Mouse (Mus musculus) embryo, embryonic 11.5 days (tissue): ENCODE measurements around the gene Arfgap3.
"Not testable (repeated sequence)": the region's sequence is repeated elsewhere in the genome, so short reads cannot be mapped to it uniquely, and the experiment has no call there.

Source experiments
- DNase-seq: peaks from one replicate; pipeline ENCODE4 v3.0.0-alpha.2; 2012; ENCODE audit warnings: low read depth, low spot score

Gene Arfgap3

DNA sequence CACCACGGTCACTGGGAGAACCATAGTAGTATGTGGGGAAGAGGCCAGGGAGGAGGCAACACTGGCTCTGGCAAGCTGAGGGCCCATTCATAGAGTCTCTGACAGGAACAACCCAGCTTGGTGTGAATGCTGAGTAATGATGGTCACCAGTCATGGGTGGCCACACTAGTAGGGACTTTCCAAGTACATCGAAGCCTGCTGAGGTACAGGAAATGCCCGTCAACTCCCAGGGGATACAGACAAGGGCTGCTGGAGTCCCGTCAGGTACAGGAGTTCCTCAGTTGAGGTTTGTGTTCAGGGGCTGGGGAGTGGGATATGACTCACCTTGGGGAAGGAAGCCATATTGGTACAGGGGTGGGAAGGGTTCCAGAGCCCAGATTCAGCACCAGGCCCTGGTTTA, 54.0 kb downstream of the Arfgap3 start:
- no peak for DNase-seq

DNA sequence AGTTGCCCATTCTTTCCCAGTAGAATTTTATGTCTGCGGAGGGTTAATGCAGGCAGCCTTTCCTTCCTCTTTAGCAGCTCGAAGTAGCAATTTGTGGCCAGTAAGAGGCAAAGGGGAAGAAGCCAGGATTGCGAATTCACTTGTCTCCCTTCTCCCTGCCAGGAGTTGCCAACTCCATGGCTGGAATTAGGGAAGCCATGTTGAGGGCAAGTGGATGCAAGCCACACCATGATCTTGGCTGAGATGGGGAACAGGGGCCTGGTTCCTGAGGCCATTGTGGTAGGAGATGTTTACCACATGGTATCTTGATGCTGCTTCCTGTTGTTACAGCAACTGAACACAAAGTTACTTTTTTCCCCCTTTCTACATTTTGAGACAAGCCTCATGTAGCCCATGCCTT, 55.1 kb downstream of the Arfgap3 start:
- DNase-seq: no peak

GRCm38 (mm10) chr15:83293706-83294645, 56.1 kb downstream of the Arfgap3 start:
- DNase-seq: no peak

GRCm38 (mm10) chr15:83293144-83293543, 56.9 kb downstream of the Arfgap3 start:
- DNase-seq: no peak

DNA sequence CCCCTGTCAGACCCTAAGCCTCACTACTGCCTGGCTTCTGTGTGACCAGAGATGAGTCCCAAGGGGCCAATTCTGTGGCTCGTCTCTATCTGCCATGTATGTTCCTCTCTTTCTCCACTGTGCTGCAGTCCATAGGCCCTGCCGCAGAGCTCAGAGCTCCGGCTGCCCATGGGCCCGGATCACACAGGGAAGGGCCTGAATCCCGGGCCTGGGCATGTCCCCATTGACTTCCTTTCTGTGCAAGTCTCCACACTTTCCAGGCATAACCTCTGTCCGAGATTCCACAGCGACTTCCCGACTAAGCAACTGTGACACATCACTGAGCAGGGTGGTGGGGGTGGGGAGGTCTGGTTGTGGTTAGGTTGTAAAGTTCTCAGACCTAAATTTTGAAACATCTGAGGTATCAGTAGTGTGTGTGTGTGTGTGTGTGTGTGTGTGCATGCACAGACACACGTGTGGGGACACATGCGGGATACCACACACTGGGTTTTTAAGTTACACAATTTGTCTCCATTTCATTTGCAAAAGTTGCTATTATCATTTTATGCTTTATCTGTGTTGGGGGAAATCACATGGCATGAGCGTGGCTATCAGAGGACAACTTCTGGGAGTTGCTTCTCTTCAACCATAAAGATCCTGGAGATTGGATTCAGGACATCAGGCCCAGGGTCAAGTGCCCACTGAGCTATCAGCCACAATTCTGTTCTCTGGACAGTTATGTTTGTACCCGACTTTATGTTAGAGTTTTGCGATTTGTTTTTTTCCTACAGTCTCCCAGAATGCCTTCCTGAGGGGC, 57.6 kb downstream of the Arfgap3 start:
- no peak for DNase-seq

GRCm38 (mm10) chr15:83290899-83291298, 59.1 kb downstream of the Arfgap3 start:
- DNase-seq: no peak

DNA sequence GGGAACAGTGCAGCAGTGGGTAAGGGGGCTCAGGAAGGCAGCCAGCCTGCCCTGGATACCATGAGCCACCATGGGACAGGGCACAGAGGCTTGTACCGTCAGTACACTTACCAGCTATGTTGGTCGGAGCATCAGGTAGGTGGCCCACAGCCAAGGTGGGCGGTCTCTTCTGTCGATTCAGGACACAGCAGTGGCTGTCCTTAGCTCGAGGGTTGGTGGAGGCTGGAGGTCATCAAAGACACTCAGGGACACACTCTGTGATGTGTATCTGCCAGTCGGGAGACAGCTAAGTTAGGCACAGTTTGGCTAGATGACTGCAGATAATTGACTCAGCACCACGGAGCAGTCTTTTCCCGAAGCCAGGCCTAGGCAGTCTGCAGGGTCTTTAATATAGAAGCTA, 65.2 kb downstream of the Arfgap3 start:
- no peak for DNase-seq

GRCm38 (mm10) chr15:83282397-83282796, 67.7 kb downstream of the Arfgap3 start:
- DNase-seq: no peak

GRCm38 (mm10) chr15:83281303-83281702, 68.7 kb downstream of the Arfgap3 start:
- no peak for DNase-seq

DNA sequence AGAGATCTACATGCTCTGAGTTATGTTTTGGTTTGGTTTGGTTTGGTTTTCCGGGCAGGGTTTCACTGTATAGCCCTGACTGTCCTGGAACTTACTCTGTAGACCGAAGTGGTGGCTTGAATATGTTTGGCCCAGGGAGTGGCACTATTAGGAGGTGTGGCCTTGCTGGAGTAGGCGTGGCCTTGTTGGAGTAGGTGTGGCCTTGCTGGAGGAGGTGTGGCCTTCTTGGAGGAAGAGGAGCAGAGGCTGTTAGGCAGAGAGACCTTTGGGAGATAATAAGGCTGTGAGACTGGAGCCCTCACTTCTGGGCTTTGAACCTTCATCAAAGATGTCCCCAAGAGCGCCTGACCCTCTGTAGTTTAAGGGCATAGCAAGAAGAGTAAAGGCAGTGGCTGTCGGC, 71.5 kb downstream of the Arfgap3 start:
- no peak for DNase-seq

GRCm38 (mm10) chr15:83277451-83277850, 72.6 kb downstream of the Arfgap3 start:
- DNase-seq: no peak

GRCm38 (mm10) chr15:83274237-83274636, 75.8 kb downstream of the Arfgap3 start:
- DNase-seq: not testable (repeated sequence)

GRCm38 (mm10) chr15:83273017-83273416, 77.0 kb downstream of the Arfgap3 start:
- no peak for DNase-seq

DNA sequence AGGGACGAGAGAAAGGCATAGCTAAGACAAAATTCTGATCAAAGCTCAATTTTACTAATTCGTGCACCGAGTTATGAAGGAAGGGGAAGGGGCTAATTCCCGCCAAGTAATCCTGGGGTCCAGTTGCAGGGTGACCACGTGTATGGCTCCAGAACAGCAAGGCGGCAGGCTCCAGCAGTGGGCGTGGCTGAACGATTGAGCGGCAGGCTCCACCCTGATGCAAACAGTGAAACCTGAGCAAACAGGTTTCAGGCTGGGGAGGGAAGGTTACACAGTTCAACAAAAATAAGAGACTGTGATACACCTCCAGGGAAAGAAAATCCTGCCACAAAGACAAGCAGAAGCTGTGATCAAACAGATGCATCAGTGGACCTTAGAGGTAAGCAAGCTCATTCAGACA, 78.8 kb downstream of the Arfgap3 start:
- DNase-seq: not testable (repeated sequence)

DNA sequence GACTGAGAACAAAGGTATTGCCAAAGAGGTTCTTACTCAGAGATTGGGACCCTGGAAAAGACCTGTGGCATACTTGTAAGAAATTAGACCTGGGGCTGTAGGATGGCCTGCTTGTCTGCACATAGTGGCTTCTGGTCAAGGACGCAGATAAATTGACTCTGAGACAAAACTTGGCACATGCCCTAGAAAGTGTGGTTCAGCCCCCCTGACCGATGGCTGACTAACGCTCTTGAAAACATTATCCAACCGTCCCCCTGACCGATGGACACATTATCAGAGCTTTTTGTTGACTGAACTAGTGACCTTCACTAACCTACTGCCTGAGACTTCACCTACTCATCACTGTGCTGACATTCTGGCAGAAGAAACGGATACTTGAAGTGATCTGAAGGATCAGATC, 80.1 kb downstream of the Arfgap3 start:
- not testable (repeated sequence) for DNase-seq

DNA sequence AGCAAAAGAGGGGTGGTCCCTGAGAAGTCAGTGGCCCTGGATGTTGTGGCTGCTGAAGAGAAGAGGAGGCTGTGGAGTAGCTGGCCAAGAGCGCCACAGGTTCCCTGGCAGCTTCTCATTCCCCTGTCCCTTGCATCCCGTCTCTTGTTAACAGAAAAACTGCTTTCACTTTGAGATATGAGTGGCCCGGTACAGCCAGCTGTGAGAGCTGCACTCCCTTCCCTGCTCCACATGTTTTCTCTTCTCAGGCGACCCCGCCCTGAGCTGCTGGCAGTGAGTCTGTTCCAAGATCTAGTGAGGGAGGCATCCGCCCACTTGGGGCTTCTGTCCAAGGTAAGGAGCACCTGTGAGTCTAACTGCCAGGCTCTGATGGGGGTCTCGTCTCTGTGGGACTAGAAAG, 81.6 kb downstream of the Arfgap3 start:
- not testable (repeated sequence) for DNase-seq

DNA sequence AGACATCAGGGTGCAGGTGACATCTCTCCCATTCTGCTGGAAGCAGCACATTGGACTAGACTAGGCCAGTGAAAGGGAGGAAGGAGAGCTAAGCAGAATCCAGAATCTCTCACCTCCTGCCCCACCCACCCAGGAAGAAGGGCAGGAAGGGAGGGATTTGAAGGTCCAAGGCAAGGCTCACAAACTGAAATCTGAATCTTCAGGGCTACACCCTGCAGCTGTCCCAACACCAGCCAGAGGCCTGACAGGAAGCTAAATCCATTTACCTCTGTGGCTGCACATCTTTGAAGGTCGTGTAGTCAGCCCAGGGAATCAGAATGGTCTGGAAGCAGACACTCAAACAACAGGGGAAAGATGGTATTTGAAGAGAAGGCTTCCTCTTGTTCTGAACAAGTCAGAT, 84.8 kb downstream of the Arfgap3 start:
- no peak for DNase-seq

DNA sequence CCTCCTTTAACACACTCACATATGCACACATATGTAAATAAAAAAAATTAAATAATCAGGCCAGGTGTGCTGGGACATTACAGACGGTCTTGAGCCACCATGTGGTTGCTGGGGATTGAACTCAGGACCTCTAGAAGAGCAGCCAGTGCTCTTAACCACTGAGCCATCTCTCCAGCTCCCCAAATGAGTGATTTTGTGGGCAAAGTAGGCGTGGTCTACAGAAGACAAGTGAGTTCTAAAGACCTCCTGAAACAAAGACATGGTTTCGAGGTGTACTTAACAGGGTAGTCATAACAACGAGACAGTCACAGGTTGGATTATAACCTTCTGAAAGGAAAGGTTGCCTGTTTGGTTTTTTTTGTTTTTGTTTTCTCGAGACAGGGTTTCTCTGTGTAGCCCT, 86.6 kb downstream of the Arfgap3 start:
- DNase-seq: no peak

DNA sequence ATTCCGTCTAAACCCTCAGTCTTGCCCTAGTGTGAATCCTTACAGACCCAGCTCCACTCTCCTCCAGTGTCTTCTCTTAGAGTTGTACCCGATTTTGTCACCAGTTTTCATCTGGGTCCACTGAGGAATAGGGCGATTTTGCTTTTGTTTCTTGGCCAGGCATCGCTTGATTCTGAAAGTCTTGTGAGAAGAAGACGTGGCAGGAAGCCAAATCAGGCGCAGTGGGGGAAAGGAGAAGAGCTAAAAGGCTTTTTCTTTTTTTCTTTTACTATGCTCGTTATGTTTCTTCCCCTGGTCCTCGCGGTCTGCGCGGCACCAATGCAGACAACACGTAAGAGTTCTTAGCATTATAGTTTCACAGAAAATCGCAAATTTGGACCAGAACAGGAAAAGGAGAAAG, 92.1 kb downstream of the Arfgap3 start:
- DNase-seq: no peak

DNA sequence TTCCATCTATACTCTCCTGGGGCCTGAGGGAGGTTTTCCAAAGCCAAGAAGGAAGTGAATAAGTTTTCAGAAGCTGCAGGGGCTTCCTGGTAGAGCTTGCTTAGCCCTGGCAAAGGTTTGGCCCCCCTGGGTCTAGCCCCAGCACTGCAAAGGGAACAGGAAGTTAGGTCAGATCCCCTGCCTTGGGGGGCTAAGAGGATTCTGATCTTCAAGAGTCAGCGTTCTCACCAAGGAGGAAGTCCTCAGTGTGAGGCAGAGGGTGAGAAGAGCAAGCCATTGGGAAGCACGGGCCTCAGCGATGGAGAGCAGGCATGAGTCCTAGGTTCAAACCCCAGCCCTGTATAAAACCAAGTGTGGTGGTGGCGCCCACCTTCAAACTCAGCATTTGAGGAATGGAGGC, 93.6 kb downstream of the Arfgap3 start:
- DNase-seq: no peak

DNA sequence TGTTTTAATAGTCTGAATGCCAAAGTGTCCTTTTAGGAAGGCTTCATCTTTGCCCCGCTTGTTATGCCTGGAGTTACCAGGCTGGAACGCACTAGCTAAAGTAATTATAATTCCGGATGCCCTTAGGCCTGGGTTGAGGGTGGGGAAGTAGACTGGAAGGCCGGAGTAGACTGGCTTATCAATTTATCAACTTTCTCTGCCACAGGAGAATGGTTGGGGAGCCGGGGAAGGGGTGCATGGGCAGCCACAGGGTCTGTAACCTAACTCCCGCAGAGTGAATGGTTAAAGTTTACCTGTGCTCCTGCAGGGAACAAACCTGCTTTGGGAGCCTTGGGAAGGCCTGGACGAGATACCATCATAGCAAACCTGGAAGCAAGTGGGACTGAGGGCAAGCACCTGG, 94.1 kb downstream of the Arfgap3 start:
- DNase-seq: no peak

DNA sequence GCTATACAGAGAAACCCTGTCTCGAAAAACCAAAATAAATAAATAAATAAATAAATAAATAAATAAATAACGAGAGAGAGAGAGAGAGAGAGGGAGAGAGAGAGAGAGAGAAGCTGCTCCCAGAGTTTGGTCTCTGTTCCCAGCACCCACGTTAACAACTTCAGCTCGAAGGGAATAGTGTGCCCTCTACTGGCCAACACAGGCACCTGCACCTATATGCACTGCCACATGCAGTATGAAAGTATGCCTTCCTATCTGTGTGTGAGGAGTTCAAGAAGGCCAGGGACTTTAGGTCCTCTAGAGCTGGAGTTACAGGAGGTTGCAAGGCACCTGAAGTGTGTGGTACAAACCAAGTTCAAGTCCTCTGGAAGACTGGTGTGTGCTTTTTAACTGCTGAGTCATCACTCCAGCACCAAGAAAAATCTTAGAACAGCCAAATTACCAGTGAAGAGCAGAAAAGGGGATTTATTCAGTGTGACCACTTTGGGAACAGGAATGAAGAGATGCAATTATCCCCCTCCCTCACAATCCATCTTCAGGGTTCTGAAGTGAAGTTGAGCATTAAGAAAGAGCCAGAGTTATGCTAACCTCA, 94.8 kb downstream of the Arfgap3 start:
- no peak for DNase-seq
